Mouse (Mus musculus) stomach, postnatal 0 days (tissue): ENCODE measurements around the gene Tmem88.

Experiments used
- CTCF ChIP-seq: IDR thresholded peaks from 2 replicates; pipeline ENCODE4 v1.5.1; 2016; ENCODE audit warnings: antibody characterized with exemption, low read depth, mild to moderate bottlenecking, moderate library complexity
- EP300 ChIP-seq: optimal IDR thresholded peaks from 2 replicates; pipeline ENCODE3; 2016; ENCODE audit warnings: antibody characterized with exemption

DNA sequence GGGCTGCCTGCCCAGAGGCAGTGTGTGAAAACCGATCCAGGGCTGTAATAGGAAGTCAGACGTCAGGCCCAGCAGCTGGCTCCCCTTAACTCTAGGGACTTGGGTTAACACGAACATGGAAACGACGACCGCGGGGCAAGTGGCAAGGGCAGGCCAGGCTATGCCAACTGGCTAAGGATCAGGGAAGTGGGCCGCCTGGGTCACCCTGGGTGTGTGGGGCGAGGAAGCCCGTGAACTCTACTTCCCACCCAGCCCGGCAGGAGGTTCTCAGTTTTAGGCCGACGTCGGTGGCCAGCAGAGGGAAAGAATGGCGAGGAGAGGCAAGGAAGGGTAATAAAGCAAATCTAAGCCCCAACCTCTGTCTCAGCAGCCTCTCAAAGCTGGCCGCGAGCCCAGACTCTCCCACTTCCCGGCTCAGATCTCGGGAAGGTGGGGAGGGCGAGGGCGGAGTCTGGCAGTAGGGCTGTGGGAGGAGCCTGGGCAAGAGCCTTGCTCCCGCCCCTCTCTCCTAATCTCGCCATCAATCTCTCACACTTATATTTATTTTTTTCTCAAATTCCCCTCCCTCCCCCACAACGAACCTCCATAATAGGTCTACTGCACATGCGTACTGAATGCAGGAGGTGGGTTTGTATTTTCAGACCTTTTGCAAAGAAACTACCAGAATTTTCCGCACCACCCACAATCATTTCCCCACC, 31.7 kb downstream of the Tmem88 start:
- TF ChIP-seq CTCF (peak; percentile 45), EP300 (no peak)
